Mouse (Mus musculus): ENCODE measurements around the gene Uqcc1.
"Not testable (repeated sequence)": the region's sequence is repeated elsewhere in the genome, so short reads cannot be mapped to it uniquely, and the experiment has no call there.

The Uqcc1 gene

DNA sequence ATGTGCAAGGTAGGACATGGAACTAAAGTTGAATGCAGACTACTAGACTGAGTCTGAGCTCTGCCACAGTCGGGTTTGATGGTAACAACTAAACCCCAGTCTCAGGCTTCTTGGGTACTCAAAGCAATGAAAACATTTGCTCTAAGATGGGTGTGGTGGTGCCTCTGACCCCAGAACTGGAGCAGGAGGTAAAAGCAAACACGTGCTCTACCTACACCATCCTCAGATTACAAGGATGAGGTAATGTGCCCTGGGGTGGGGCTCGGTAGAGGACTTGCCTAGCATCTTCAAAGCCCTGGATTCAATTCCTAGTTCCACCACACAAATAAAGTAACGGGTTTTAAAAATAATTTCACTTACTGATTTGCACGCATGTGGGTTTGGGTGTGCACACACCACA is 77.6 kb downstream of the Uqcc1 start:
- DNase-seq = no peak

DNA sequence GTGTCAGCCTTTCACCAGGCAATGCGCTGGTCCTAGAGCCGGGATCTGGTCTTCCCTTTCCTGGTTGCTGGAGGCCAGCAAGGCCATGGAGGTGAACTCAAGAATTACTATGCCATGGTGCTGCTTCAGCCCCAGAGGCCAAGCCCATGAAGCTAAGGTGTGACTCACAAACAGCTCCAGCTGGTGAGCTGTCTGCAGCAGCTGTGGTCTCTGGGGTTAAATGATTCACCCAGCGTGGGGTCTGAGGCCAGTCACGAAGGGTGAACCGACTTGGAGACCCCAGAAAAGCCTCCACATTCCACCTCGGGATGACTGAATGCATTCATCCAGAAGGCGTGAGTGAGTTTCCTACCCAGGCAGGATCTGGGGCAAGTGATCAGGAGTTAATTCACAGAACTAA is 80.0 kb downstream of the Uqcc1 start:
- no peak for DNase-seq

DNA sequence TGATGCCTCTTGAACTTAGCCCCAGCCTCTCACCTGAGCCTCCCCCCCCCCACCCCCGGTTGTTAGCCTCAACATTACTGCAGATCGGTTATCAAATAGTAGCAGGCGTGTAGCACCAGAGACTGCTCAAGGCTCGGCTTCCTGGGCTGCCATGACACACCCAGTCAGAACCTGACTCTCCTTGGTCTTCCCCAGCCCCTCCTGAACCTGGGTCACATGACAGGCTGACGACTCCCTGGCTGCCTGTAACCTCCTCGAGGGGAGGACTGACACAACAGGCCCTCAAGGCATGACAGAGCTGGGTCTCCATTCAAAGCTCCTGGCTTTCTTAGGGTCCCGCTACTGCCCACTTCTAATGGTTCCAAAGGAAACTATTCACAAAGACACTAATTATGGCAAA is 80.6 kb downstream of the Uqcc1 start:
- DNase-seq = no peak

DNA sequence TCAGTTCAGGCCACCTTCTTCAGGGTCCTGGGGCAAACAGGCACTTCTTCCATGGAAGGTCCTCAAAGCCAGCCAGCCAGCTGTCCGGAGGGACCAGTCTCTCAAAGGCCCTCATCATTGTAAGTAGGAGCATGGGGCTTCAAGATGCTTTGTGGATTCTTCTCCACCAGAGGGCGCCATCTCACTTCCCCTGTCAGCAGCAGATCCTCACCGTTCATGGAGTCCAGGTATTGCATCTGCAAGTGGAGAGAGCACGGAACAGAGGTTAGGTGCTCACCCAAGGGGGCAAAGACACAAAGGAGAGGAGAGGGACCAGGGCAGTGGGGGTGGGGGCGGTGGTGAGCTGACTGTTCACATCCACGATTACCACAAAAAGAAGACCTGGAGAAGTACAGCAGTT is 81.8 kb downstream of the Uqcc1 start:
- peak; percentile 85 to 86 for DNase-seq

DNA sequence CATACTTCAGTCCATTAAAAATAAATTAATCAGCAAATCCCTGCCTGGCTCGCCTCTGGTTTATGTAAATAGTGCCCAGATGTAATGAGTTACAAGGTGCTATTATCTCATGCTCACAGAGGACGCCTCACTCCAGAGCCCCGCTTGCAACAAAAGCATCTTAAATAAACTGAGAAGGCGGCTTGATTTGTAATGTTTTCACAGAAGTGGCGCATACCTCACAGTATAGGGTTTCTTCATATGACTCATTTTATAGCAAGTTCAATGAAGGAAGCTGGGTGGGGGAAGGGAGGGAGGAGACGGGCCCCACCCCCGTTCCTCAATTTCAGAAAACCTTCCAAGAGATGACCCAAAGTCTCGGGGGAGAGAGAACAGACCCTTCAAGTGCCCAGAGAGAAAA is 83.2 kb downstream of the Uqcc1 start:
- no peak for DNase-seq

DNA sequence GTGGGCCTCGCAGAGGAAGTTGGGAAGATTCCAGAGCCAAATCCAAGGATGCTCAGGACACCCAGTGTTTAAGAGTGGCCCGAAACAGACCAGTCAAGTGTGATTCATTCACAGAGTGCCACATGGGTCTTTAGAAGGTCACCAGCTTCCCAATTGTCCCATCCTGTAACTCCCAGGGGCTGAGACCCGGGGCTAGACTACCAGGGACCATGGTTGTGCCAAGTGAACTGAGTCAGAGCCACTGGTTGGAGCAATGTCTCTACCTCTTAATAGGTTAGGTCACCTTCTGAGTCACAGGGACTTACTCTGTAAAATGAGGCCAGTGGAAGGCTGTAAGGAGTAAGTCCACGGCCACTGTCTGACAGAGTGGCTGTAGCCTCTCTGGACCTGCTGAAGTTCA is 91.1 kb downstream of the Uqcc1 start:
- DNase-seq = no peak

DNA sequence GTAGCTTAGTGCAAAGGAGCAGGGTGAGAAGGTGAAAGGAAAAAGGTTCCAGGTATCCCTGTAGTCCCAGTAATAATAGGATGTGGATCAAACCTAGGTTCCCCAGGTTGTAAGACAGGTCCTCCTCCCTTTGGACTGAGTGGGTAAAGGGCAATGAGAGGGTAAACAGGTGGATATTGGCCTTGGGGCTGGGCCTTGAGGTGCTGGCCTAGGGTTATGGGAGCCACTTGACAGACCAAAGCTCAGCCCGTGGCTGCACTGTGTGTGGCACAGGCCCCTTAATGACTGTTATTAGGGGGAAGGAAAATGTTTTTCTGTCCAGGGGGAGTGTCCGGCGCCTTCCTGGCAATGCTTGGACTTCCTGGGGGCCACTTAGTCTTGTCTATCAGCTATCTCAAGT is 92.1 kb downstream of the Uqcc1 start:
- DNase-seq = no peak

DNA sequence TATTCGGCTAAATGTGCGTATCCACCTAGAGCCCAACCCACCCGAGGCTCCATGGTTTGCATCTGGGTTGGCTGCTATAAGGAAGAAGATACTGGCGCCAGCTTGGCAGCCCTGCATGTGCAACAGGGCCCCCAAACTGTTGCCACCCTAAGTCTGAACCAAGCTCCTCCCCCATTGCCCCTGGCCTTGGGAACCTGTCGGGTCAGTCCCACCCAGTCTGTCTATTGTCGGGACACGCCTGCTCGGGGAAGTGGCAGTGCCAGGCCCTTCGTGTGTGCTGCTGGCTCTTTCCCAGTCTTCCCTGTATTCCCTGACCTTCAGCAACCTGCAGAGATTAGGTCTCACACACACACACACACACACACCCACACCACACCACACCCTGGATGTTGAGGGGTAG is 95.4 kb downstream of the Uqcc1 start, which contains the start of gene Fam83c:
Gene Fam83c (minus strand): TSS at position 123 of the 400 bp plus-strand sequence.
- no peak for DNase-seq

DNA sequence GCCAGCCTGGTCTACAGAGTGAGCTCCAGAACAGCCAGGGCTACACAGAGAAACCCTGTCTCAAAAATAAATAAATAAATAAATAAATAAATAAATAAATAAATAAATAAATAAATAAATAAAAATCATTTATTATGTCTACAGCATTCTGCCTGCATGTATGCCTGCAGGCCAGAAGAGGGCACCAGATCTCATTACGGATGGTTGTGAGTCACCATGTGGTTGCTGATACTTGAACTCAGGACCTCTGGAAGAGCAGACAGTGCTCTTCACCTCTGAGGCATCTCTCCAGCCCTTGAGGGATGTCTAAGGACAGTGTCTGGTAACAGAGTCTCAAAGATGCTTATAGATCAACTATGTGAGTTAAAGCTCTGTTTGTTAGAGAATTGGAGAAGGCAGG is 98.0 kb downstream of the Uqcc1 start:
- DNase-seq = not testable (repeated sequence)

DNA sequence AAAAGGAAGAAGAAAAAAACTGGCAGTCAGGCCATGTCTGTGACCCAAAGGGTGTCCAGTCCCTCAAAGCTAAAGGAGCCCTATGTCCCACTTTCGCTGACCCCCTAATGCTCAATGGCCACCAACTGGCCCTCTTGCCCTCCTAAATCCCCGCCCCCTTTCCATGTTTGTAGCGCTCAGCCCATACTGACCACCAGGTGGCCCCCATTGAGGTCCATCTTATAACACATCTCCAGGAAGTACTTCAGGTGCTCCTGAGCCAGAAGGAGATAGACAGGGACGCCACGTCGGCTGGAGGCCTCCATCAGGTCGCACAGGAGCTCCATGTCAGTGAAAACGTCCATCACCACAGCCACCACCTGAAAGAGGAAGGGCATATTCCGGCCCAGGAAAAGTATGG is 98.8 kb downstream of the Uqcc1 start:
- no peak for DNase-seq

DNA sequence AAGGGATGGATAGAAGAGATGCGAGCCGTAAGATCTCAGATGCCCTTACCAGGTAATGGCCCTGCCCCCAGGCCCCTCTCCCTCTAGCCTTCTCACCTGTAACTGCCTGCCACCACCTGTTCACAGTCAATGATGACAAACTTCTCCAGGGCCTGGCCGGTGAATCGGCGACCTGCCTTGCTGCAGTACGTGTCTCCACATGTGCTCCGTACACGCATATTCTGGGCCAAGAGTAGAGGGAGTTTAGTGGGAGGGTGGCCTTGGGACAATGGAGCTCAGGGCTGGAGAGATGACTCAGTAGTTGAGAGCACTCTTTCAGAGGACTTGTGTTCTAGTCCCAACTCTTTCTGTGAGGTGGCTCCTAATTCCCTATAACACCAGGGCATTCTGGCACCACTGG is 99.3 kb downstream of the Uqcc1 start:
- DNase-seq = no peak

DNA sequence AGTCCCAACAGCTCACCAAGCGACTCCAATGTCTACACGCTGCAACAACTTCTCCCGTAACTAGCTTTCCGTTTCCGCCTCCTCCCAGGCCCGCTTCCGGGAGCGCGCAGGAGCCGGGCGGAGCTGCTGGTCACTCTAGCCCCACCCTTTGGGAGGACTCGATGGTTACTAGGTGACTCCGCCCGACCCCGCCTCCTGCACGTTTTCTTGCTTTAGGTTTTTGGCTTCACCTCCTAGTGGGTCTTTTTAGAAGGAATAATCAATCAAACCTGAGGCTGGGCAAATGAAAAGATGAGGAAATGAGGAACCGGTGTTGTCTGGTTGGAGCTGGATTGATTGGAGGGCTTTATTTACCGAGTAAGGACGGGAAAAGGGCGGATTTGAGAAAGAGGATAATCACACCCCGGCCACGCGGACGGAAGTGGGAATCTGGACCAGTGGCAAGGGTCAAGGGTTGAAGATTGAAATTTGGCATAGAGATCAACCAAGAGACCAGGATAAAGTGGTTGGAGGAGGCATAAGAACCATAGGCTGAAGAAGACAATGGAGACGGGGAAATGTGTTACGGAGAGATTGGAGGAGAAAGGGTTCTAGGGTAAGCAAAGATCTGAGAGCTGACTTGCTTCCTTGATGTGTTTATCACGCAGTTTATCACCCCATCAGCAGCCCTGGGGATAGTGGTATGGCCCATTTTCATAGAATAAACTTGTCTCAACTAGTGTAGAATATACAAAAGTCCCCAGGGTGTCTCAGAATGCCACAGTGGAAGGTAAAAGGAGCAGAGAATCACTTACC is 103.3 kb downstream of the Uqcc1 start, which contains the start of gene Eif6:
Gene Eif6 (minus strand): TSS at position 296 of the 795 bp plus-strand sequence.
- peak; percentile 75 to 78 for DNase-seq

DNA sequence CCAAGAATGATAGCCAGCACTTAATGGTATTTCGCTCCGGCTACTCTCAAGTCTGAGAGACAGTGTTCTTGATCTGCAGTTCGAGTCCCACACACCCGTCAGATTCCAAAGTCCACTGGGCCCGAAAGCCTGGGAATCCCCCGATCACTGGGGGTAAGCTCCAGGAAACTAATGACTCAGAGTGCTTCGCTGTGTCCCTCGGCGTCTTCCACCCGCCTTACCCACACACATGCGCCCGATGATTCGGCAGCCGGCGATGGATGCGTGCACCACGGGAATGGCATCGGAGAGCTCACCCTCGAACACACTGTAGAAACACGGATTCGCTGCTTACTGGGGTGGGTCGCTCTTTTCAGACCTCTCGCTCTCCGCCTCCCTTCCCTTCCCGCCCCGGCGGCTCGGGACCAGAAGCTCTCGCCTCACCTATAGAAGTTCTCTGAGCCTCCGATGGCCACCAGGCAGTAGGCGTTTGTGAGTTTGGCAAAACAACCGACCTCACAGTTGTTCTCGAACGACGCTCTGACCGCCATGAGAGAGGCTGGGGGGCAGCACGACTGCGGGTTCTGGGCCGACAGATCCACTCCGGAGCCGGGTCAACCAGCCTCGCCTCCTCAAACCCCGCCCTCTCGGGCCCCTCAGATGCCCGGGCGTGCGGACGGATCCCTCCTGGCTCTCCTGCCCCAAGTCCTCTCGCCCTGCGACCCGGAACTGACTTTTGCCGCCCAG is 104.0 kb downstream of the Uqcc1 start:
- peak; percentile 39 to 46 for DNase-seq

DNA sequence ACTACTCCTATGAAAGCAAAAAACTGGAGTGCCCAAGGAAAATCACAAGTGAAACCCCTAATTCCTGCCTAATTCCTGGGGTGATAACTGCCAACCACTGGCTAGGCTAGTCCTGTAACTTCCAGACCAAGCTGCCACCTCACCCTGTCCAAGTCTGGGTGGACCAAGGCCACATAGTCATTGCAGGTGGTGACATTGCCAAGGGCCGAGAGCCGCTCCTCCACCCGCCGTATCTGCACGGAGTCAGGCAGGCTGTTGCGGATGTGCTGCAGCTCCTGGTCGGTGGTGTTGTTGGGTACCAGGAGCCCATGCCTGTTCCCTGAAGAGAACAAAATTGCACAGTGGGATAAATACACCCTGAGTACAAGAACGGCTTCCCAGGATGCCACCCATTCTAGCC is 106.4 kb downstream of the Uqcc1 start:
- no peak for DNase-seq

DNA sequence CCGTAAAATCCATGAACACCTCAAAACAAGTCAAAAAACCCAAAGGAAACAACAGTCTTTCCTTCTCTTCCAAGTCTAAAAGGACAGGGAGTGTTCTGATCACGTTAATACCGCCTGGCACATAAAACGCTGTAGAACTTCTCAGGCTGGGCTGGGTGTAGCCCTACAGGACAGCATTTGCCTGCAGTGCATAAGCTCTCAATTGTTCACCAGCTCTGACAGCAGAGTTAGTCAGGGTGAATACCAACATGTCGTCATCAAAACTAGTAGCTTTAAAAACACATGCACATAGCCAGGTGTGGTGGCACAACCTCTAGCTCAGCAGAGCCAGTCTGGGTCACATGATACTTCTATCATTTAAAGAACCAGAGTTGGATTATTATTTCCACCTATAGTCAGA is 109.3 kb downstream of the Uqcc1 start:
- no peak for DNase-seq

DNA sequence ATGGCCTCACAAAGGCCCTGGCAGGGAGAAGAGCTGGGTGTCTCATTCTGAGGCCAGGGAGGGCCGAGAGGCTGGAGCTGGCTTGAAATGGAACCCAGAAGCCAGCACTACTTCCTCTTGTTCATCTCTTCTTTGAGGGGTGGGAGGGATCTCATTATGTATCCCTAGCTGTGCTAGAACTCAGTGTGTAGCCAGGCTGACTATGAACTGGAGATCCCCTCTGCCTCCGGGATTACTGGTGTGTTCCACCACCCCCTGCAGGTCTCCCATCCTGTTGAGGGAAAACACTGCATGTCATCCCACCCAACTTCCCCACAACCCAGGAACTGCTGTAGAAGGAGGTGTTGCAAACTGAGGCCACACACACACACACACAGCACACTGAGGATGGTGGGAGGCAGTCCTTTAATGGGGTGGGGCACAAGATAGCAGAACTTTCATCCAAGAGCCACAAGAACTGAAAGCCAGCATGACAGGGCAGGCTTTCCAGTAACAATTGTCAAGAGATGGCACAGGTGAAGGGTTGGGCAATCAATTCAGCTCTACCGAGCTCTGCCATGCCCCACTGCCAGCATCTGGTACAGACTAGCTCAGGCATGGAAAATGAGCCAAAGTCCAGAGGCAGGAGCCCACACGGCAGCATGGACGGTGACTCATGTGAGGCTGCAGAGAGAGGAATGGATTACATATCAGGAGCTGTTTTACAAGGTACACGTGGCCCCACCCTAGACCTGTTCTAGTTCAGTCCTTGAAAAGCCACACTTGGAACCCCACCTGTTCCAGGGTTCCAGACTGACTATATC is 110.5 kb downstream of the Uqcc1 start:
- no peak for DNase-seq

DNA sequence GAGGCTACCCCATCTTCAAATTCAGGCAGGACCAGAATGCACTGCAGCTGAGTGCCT is 110.9 kb downstream of the Uqcc1 start, which contains the start of gene BC029722:
Gene BC029722 (minus strand): TSS at position 35 of the 57 bp plus-strand sequence.
- DNase-seq = no peak

DNA sequence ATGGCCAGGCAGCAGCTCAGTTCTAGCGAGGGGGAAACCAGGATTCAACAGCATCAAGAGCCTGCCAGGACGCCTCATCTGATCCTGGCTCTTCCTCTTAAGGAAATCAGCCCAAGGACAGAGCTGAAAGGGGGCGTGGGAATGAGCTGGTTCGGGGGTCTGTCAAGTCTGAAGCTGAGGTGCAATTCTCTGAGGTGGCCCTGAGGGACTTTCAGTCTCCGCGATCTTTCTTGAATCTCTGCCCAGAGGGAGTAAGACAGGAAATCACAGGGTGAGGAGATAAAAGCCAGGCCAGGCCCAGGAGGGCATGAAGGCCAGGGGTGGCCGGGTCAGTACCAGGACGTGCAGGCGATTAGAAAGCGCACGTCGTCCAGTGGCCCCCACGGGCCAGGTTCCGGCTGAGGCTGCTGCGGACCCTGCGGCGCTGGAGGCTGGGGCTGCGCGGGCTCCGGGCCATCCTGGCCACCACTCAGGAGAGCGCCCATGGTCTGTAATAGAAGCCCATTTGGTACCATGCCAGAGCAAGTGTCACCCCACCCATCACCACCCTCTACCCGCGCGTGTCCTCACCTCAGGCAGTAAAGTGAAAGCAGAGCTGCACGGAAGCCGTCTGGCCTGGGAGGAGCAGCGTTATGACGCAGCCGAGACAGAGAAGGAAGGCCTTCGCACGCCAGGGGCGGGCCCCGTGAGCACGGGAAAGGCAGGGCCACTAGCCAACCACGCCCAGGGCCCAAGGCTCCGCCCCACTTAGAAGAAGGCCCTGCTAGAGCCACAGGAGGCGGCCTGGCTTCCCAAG is 111.3 kb downstream of the Uqcc1 start:
- peak; percentile 98 for DNase-seq

DNA sequence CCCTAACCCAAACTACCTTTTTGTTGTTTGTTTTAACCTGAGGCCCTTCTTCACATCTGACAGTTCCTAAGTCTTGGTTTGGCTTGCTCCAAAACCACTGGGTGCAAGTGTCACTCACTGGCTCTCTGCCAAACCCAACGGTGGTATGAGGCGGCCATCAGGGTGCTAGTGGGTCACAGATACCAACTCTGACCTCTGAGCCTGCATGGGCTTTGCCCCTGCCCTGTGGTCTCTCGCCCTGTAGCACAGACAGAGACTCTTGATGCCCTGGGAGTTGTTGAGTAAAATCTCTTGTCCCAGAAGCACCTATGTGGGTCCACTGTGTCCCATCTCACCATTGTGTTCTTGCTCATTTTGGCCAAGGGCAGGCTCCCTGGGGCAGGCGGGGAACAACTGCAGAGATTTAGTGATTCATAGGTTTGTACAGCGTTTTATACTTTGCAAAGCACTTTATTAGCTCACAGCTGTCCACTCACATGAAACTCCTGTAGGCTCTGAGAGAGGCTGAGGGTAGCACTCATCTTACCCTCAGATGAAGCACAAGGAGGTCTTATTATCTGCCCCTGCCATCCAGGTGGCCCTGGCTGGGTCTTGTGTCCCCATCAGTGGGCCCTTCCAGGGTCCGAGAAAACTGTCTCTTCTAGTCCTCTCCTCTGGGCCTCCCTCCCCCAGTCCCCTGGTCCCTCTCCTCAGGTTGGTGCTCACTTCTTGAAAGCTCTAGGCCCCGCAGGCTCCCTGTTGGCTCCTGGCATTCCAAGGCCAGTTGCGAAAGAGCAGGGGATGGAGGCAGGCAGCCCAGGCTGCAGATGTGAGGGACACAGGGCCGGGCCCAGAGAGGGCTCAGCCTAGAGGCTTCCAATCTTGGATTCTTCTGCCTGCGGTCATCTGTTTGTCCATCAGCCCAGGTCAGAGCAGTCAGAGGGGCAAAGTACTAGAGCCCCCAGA is 112.5 kb downstream of the Uqcc1 start:
- no peak for DNase-seq

DNA sequence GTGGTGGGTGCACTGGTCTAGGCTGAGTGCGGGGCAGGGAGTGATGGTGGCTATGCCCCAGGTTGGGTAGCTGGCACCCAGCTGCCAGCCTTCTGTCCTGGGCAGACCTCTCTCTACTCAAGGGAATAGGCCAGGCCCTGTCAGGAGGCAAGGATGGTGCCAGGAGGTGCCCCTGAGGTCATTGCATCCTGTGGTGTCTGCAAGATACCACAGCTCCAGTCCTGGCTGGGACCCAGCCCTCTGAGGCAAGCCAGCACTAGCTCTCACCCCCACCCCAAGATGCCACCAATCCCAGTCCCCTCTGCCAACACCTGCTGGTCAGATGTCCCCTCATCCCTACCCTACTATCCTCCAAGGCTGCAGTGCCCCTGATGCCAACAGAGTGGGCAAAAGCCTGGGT is 113.9 kb downstream of the Uqcc1 start:
- no peak for DNase-seq

DNA sequence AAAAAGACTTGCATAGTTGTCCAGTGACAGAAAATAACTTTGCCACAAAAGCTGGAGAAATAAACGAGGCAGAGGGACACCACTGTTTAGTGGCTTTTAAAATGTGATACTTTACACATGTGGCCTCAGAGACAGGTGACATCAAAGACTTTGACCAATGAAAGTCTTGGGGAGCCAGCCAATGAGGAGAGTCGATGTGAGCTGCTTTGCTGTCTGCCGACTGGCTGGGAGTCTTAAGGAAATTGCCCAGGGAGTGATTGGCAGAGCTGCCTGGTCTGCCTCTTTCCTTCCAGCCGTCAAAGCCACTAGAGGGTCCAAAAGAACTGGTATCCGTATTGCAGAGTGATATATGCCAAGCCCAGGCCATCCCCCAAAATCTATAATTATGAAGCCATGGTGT is 115.3 kb downstream of the Uqcc1 start:
- DNase-seq = no peak

DNA sequence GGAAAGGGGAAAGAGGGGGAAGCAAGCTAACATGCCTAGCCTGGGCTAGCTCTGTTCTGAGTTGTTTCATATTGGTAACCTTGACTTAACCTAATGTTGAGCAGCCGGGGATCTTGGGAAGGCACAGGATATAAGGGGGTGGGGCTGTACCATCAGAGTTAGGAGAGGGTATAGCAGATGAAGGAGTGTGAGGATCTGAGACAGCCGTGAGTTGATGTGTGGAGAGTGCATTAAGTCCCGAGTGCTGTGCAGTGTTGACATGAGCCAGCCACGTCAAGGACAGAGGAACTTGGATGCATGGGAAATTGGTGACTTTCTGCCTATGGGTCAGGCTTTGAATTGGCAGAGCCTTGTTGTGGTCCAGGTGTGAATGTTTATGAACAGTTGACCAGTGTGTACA is 117.5 kb downstream of the Uqcc1 start:
- no peak for DNase-seq

Measured in B cell, adult 2 months (primary cell).